Mouse (Mus musculus): Measurements from ENCODE around the gene Rhob. TPM values are rescaled to one million over a fixed set of nuclear protein-coding genes. Genes with fewer than 3 reads are reported as not detected.

The Rhob gene
- 138 TPM for polyA plus RNA-seq (2014; fragmentation: Illumina TruSeq; extraction: RNeasy Lipid Tissue Mini Kit (QIAGEN cat#74804); ENCODE audit: insufficient read depth, low read depth, low replicate concordance)

GRCm38 (mm10) chr12:8499871-8500596 is at the start of gene Rhob:
TSS of gene Rhob (minus strand) at chr12:8500009.

Other genes starting within 250 kb of the Rhob start
- gene Gdf7, start 198.1 kb downstream of the Rhob start, polyA plus RNA-seq (2014; fragmentation: Illumina TruSeq; extraction: RNeasy Lipid Tissue Mini Kit (QIAGEN cat#74804); ENCODE audit: insufficient read depth, low read depth, low replicate concordance), result not detected
- 9.4 TPM for gene Hs1bp3, start 186.6 kb downstream of the Rhob start, polyA plus RNA-seq (2014; fragmentation: Illumina TruSeq; extraction: RNeasy Lipid Tissue Mini Kit (QIAGEN cat#74804); ENCODE audit: insufficient read depth, low read depth, low replicate concordance)
- not detected for gene Slc7a15, start 99.1 kb upstream of the Rhob start, polyA plus RNA-seq (2014; fragmentation: Illumina TruSeq; extraction: RNeasy Lipid Tissue Mini Kit (QIAGEN cat#74804); ENCODE audit: insufficient read depth, low read depth, low replicate concordance)
- gene Pum2, start 174.1 kb upstream of the Rhob start, polyA plus RNA-seq (2014; fragmentation: Illumina TruSeq; extraction: RNeasy Lipid Tissue Mini Kit (QIAGEN cat#74804); ENCODE audit: insufficient read depth, low read depth, low replicate concordance), result 34.2 TPM